Mouse (Mus musculus) forebrain, embryonic 11.5 days (tissue): ENCODE results near the gene Ier5. TPM values are rescaled to one million over a fixed set of nuclear protein-coding genes. Genes with fewer than 3 reads are reported as not detected.

Experiments
- ATAC-seq: fragments of 200-750 bp; cut with Nextera tagmentation; replicated peaks from 2 replicates; pipeline ENCODE4 v1.8.0; 2017; ENCODE audit warnings: moderate TSS enrichment; ENCODE audit not compliant: low FRiP score
- DNase-seq: peaks from one replicate; pipeline ENCODE4 v3.0.0-alpha.2; 2017; ENCODE audit warnings: low spot score
- H3K27ac ChIP-seq: fragments of 300-500 bp; sonication (generic); 2 replicates; pipeline ENCODE4 v1.5.1; 2014; ENCODE audit warnings: low read depth, low read length
- H3K27me3 ChIP-seq: fragments of 300-500 bp; sonication (generic); 2 replicates; pipeline ENCODE4 v1.6.1; 2014; ENCODE audit warnings: mild to moderate bottlenecking, low read length, mixed read lengths; ENCODE audit not compliant: control insufficient read depth, insufficient read depth
- H3K36me3 ChIP-seq: fragments of 300-500 bp; sonication (generic); 2 replicates; pipeline ENCODE4 v1.6.1; 2014; ENCODE audit warnings: mild to moderate bottlenecking, low read length, moderate library complexity, mixed read lengths; ENCODE audit not compliant: control insufficient read depth, insufficient read depth
- H3K4me1 ChIP-seq: fragments of 300-500 bp; sonication (generic); replicated peaks from 2 replicates; pipeline ENCODE4 v1.6.1; 2014; ENCODE audit warnings: low read length, mixed read lengths; ENCODE audit not compliant: control insufficient read depth, insufficient read depth
- H3K4me2 ChIP-seq: fragments of 300-500 bp; sonication (generic); 2 replicates; pipeline ENCODE4 v1.6.1; 2014; ENCODE audit warnings: low read depth, mild to moderate bottlenecking, low read length, moderate library complexity, mixed read lengths; ENCODE audit not compliant: severe bottlenecking
- H3K4me3 ChIP-seq: fragments of 300-500 bp; sonication (generic); 2 replicates; pipeline ENCODE4 v1.5.1; 2014; ENCODE audit warnings: low read depth, low read length
- H3K9ac ChIP-seq: fragments of 300-500 bp; sonication (generic); 2 replicates; pipeline ENCODE4 v1.6.1; 2014; ENCODE audit warnings: low read length
- H3K9me3 ChIP-seq: fragments of 300-500 bp; sonication (generic); 2 replicates; pipeline ENCODE4 v1.6.1; 2016; ENCODE audit warnings: low read length, mixed read lengths; ENCODE audit not compliant: control insufficient read depth
- WGBS: fragments of 180-500 bp; shearing (Covaris S2); extraction: QIAGEN DNeasy Blood & Tissue Kit; methylation state at CpG from one replicate; pipeline ENCODE4 v1.1.7; 2014; 5-methylcytosine and 5-hydroxymethylcytosine counted together
- polyA plus RNA-seq: library from polyadenylated mRNA; unstranded; fragments of >200 nt; fragmentation: Nextera tagmentation; extraction: Ambion mirVana; gene quantifications from 2 replicates; pipeline ENCODE4 v1.2.1, GENCODE M21; 2014

The Ier5 gene
- polyA plus RNA-seq, 1 experiment from 2014 or later, result 19.4 TPM

DNA sequence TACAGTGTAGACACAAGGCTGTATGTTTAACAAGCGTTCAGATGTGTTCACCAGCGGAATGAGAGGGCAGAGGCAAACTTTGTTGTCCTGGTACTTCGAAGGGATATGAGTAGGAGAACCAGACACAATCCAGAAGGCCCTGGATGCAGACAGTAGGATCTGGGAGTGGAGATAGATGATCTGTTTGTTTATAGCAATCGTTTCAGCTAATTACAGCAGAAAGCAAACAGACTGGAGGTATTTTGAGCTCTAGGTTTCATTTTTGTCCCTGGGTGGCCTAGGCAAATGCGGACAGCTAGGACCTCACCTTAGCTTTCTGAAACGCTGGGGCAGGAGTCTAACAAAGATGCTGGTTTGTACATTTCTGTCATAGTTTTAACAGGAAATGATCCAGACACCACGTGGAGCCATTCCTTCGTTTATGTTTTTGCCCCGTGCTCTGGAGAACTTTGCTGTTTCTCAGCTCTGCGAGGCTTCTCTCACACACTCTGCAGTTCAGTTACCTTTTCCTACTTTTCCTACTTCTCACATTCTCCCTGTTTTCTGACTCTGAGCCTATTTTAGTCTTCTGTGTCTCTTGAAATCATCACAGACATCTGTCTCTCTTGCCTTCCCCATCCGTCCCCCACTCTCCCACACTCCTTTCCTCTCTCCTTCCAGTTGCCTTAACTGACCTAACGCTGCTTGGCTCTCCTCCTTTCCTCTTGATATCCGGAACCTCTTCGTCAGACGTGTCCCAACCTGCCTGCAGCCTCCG, 10.4 kb downstream of the Ier5 start:
- no peak overlapping the region for H3K4me2 ChIP-seq
- H3K27me3 ChIP-seq, result no peaks in the 10 kb centered on the region
- no peak overlapping the region for H3K4me3 ChIP-seq
- 75% methylated on average over 16 of the region's 16 CpGs for WGBS
- no peak overlapping the region for H3K27ac ChIP-seq
- no peak for ATAC-seq
- H3K36me3 ChIP-seq, result no peaks in the 10 kb centered on the region
- no peak for DNase-seq
- H3K4me1 ChIP-seq, result peaks cover 35% of the 10 kb centered on the region
- no peak overlapping the region for H3K9ac ChIP-seq
- no peaks in the 10 kb centered on the region for H3K9me3 ChIP-seq

- H3K9ac ChIP-seq, result no peak overlapping the region
- peaks cover 34% of the 10 kb centered on the region for H3K4me1 ChIP-seq
- no peak overlapping the region for H3K4me2 ChIP-seq
- 93% methylated on average over 4 of the region's 4 CpGs for WGBS
- no peak overlapping the region for H3K4me3 ChIP-seq
- no peak for DNase-seq
- H3K9me3 ChIP-seq, result no peaks in the 10 kb centered on the region
- ATAC-seq, result no peak
- H3K36me3 ChIP-seq, result no peaks in the 10 kb centered on the region
- H3K27me3 ChIP-seq, result no peaks in the 10 kb centered on the region
- H3K27ac ChIP-seq, result no peak overlapping the region
Measured at GRCm38 (mm10) chr1:155088046-155088445, 11.4 kb downstream of the Ier5 start.

DNA sequence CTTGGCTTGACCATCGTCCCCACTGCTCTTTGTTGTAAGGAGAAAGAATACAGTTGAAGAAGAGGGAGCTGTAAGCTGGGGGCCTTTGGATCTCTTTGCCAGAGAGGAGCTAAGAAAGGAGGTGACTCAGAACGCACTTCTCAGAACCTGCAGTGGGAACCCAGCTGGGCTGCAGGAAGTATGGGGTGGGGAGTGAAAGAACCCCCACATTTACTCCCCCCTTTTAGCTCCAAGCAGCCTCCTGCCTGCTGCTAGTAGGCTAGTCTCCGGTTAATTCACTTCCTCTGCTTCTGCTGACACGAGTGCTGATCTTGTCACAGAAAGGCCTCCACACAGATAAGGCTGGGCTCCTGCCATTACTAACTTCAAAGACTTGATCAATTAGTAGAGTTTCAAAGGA, 12.5 kb downstream of the Ier5 start:
- H3K27ac ChIP-seq, result peak overlapping the region; percentile 86
- H3K36me3 ChIP-seq, result no peaks in the 10 kb centered on the region
- H3K4me2 ChIP-seq, result no peak overlapping the region; the same call in 1 of the 2 replicates
- no peaks in the 10 kb centered on the region for H3K9me3 ChIP-seq
- ATAC-seq (no peak), DNase-seq (no peak)
- no peaks in the 10 kb centered on the region for H3K27me3 ChIP-seq
- WGBS, result 10% methylated on average over 4 of the region's 4 CpGs
- no peak overlapping the region for H3K4me3 ChIP-seq
- H3K4me1 ChIP-seq, result peaks cover 32% of the 10 kb centered on the region
- 0 out of 2 replicates have a peak overlapping the region, but pooled peaks have one; percentile 31 for H3K9ac ChIP-seq

- DNase-seq (peak; percentile 66), ATAC-seq (no peak)
- 3% methylated on average over 7 of the region's 7 CpGs for WGBS
- no peaks in the 10 kb centered on the region for H3K9me3 ChIP-seq
- H3K27ac ChIP-seq, result peak overlapping the region; percentile 86
- H3K27me3 ChIP-seq, result no peaks in the 10 kb centered on the region
- 0 out of 2 replicates have a peak overlapping the region, but pooled peaks have one; percentile 31 for H3K9ac ChIP-seq
- H3K4me1 ChIP-seq, result peaks cover 31% of the 10 kb centered on the region
- no peak overlapping the region for H3K4me3 ChIP-seq
- H3K36me3 ChIP-seq, result no peaks in the 10 kb centered on the region
- H3K4me2 ChIP-seq, result peak overlapping the region; percentile 15; the same call in 1 of the 2 replicates
Measured at GRCm38 (mm10) chr1:155086416-155086815, 13.0 kb downstream of the Ier5 start.

- Histone ChIP-seq H3K9ac (no peak overlapping the region), H3K27me3 (no peaks in the 10 kb centered on the region), H3K4me2 (no peak overlapping the region), H3K4me3 (no peak overlapping the region), H3K4me1 (peaks cover 31% of the 10 kb centered on the region), H3K27ac (no peak overlapping the region), H3K9me3 (no peaks in the 10 kb centered on the region), H3K36me3 (no peaks in the 10 kb centered on the region)
- DNase-seq, result no peak
- ATAC-seq, result no peak
- WGBS, result 51% methylated on average over 8 of the region's 8 CpGs
Measured at GRCm38 (mm10) chr1:155084839-155085238, 14.6 kb downstream of the Ier5 start.

DNA sequence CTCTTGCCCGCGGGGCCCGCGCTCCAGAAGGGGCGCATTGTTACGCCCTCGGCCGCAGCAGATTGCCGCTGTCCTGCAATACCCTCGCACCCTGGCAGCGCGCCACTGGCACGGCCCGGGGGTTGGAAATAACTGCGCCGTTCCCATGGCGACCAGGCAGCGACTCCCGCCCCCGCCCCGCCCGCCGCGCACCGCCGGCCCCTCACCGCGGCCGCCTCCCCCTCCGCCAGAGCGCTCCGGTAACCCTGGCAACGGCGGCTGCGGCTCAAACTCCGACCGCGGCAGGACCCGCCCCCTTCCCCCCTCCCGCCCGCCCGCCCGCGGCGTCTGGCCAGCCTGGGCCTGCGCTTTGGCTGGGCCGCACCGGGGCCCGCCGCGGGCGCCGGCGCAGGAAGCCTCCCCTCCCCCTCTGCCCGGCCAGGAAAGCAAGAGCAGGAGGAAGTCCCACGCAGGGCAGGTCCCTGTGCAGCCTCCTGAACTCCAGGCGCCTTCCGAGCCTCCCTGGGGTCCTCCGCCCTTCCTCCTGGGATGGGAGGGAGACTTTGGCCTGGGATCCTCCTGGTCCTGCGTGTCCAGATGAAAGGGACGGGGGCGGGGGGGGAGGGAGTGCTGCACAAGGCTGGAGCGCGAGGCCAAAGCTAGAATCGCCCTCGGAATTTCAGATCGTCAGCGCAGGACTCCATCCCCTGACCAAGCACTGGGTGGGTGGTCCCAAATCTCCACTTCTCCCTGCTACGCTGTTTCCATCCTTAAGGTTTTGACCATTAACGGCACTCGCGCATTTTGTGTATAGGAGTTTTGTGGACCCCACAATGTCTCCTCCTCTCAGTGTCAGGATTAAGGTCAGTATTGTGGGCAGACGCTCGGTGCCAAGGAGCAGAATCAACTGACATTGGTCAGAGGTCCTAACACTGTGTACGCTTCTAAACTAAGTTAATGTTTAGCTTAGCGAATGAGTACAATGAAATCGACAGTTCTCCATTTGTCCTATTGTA, 15.9 kb downstream of the Ier5 start:
- under 1% methylated on average over 64 of the region's 77 CpGs for WGBS
- DNase-seq (peak; percentile 99), ATAC-seq (peak; percentile 95)
- Histone ChIP-seq H3K4me1 (peaks cover 31% of the 10 kb centered on the region), H3K9ac (peak overlapping the region; percentile 72), H3K9me3 (no peaks in the 10 kb centered on the region), H3K27me3 (no peaks in the 10 kb centered on the region), H3K4me2 (peak overlapping the region; percentile 67), H3K4me3 (peak overlapping the region; percentile 29), H3K36me3 (no peaks in the 10 kb centered on the region), H3K27ac (peak overlapping the region; percentile 98)

- ATAC-seq (no peak), DNase-seq (no peak)
- WGBS, result 0% methylated on average over 18 of the region's 18 CpGs
- no peaks in the 10 kb centered on the region for H3K27me3 ChIP-seq
- no peaks in the 10 kb centered on the region for H3K36me3 ChIP-seq
- peaks cover 31% of the 10 kb centered on the region for H3K4me1 ChIP-seq
- peak overlapping the region; percentile 67 for H3K4me2 ChIP-seq
- H3K4me3 ChIP-seq, result peak overlapping the region; percentile 18
- H3K27ac ChIP-seq, result peak overlapping the region; percentile 98
- H3K9me3 ChIP-seq, result no peaks in the 10 kb centered on the region
- H3K9ac ChIP-seq, result peak overlapping the region; percentile 65
Measured at GRCm38 (mm10) chr1:155082965-155083268, 16.5 kb downstream of the Ier5 start.

DNA sequence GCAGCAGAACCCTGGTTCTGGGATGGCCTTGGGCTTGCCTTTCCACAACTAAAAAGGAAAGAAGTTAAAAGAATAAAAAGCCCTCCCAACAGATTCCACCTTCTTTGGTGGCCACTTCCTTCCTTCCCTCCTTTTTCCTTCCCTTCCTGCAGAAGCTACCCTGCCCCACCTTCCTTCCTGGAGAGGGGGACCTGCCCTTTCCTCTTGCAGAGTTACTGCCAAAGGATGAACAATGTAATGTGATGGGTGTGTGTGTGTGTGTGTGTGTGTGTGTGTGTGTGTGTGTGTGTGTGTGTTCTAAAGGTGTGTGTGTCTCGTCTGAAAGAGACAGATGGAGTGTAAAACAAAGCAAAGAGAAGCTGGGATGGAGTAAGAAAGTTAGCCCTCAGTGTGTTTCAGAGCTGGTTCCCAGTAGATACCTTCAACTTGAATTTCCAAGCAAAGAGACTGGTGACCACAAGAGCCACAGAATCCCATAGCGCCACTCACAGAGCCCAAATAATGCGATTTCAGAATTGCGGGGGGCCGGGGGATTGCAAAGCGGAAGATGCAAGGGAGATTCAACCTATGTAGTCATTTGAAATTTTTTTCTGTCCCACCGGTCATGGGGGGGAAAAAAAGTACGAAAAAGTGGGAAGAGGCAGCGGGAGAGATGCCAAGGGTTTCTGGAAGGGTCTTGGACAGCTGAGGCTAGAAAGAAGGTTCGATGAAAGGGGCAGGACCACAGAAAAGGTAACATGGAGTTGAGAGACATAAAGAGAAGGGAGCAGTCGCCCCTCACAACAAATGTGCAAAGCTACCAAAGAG, 17.1 kb downstream of the Ier5 start:
- H3K9ac ChIP-seq, result peak overlapping the region; percentile 65
- H3K4me1 ChIP-seq, result peaks cover 31% of the 10 kb centered on the region
- H3K27ac ChIP-seq, result peak overlapping the region; percentile 98
- no peaks in the 10 kb centered on the region for H3K27me3 ChIP-seq
- no peaks in the 10 kb centered on the region for H3K36me3 ChIP-seq
- no peak for ATAC-seq
- peak overlapping the region; percentile 18 for H3K4me3 ChIP-seq
- WGBS, result 2% methylated on average over 11 of the region's 11 CpGs
- no peaks in the 10 kb centered on the region for H3K9me3 ChIP-seq
- peak overlapping the region; percentile 67 for H3K4me2 ChIP-seq
- DNase-seq, result no peak
